Mouse (Mus musculus): Measurements from ENCODE around the gene Alg12. TPM values are rescaled to one million over a fixed set of nuclear protein-coding genes. Genes with fewer than 3 reads are reported as not detected.
"Not testable (repeated sequence)": the region's sequence is repeated elsewhere in the genome, so short reads cannot be mapped to it uniquely, and the experiment has no call there.

Gene Alg12
- polyA plus RNA-seq, 1 experiment from 2014 or later: 9.8 TPM

- ATAC-seq (replicated peaks; ENCODE audit: low FRiP score, low read depth) (no peak), DNase-seq (ENCODE audit: low spot score) (no peak)
- H3K27me3 ChIP-seq (ENCODE audit: insufficient read depth, low read length): no peaks in the 10 kb centered on the region
- H3K36me3 ChIP-seq (ENCODE audit: insufficient read depth, low read length): peaks cover 14% of the 10 kb centered on the region; the same call in 1 of the 2 replicates
- H3K9me3 ChIP-seq (replicated peaks; ENCODE audit: low read length): no peaks in the 10 kb centered on the region
- 86% methylated on average over 2 of the region's 2 CpGs for WGBS
- TF ChIP-seq CTCF (IDR thresholded peaks at IDR 0.05; ENCODE audit: low read depth): no peak
- H3K9ac ChIP-seq (ENCODE audit: low read depth, low read length): no peak overlapping the region
- H3K4me3 ChIP-seq (replicated peaks; ENCODE audit: low read depth, low read length): no peak overlapping the region
- H3K4me1 ChIP-seq (replicated peaks; ENCODE audit: insufficient read depth, low read length): no peaks in the 10 kb centered on the region
- H3K4me2 ChIP-seq (ENCODE audit: low read length): no peak overlapping the region
- no peak overlapping the region for H3K27ac ChIP-seq
Measured at GRCm38 (mm10) chr15:88810369-88810768, 8.7 kb downstream of the Alg12 start.

- Histone ChIP-seq H3K27ac (no peak overlapping the region), H3K36me3 (ENCODE audit: insufficient read depth, low read length) (peaks cover 9% of the 10 kb centered on the region; the same call in 1 of the 2 replicates), H3K9ac (ENCODE audit: low read depth, low read length) (no peak overlapping the region), H3K4me2 (ENCODE audit: low read length) (no peak overlapping the region), H3K4me1 (replicated peaks; ENCODE audit: insufficient read depth, low read length) (no peaks in the 10 kb centered on the region), H3K4me3 (replicated peaks; ENCODE audit: low read depth, low read length) (no peak overlapping the region), H3K27me3 (ENCODE audit: insufficient read depth, low read length) (no peaks in the 10 kb centered on the region), H3K9me3 (replicated peaks; ENCODE audit: low read length) (no peaks in the 10 kb centered on the region)
- WGBS: 82% methylated on average over 8 of the region's 8 CpGs
- ATAC-seq (replicated peaks; ENCODE audit: low FRiP score, low read depth) (no peak), DNase-seq (ENCODE audit: low spot score) (no peak)
- no peak for TF ChIP-seq CTCF (IDR thresholded peaks at IDR 0.05; ENCODE audit: low read depth)
Measured at GRCm38 (mm10) chr15:88808121-88808520, 11.0 kb downstream of the Alg12 start.

GRCm38 (mm10) chr15:88802348-88802747, 16.8 kb downstream of the Alg12 start:
- Histone ChIP-seq H3K9me3 (replicated peaks; ENCODE audit: low read length) (no peaks in the 10 kb centered on the region), H3K27me3 (ENCODE audit: insufficient read depth, low read length) (no peaks in the 10 kb centered on the region), H3K36me3 (ENCODE audit: insufficient read depth, low read length) (peaks cover 9% of the 10 kb centered on the region; the same call in 1 of the 2 replicates), H3K4me3 (replicated peaks; ENCODE audit: low read depth, low read length) (no peak overlapping the region), H3K4me2 (ENCODE audit: low read length) (no peak overlapping the region), H3K4me1 (replicated peaks; ENCODE audit: insufficient read depth, low read length) (no peaks in the 10 kb centered on the region), H3K27ac (no peak overlapping the region), H3K9ac (ENCODE audit: low read depth, low read length) (no peak overlapping the region)
- no peak for DNase-seq (ENCODE audit: low spot score)
- no peak for TF ChIP-seq CTCF (IDR thresholded peaks at IDR 0.05; ENCODE audit: low read depth)
- ATAC-seq (replicated peaks; ENCODE audit: low FRiP score, low read depth): no peak
- WGBS: 85% methylated on average over 6 of the region's 6 CpGs

GRCm38 (mm10) chr15:88801903-88802302, 17.2 kb downstream of the Alg12 start:
- H3K4me2 ChIP-seq (ENCODE audit: low read length): no peak overlapping the region
- no peaks in the 10 kb centered on the region for H3K9me3 ChIP-seq (replicated peaks; ENCODE audit: low read length)
- DNase-seq (ENCODE audit: low spot score) (no peak), ATAC-seq (replicated peaks; ENCODE audit: low FRiP score, low read depth) (no peak)
- WGBS: 88% methylated on average over 3 of the region's 3 CpGs
- no peaks in the 10 kb centered on the region for H3K4me1 ChIP-seq (replicated peaks; ENCODE audit: insufficient read depth, low read length)
- H3K27me3 ChIP-seq (ENCODE audit: insufficient read depth, low read length): no peaks in the 10 kb centered on the region
- H3K9ac ChIP-seq (ENCODE audit: low read depth, low read length): no peak overlapping the region
- no peak for TF ChIP-seq CTCF (IDR thresholded peaks at IDR 0.05; ENCODE audit: low read depth)
- no peak overlapping the region for H3K27ac ChIP-seq
- H3K4me3 ChIP-seq (replicated peaks; ENCODE audit: low read depth, low read length): no peak overlapping the region
- H3K36me3 ChIP-seq (ENCODE audit: insufficient read depth, low read length): peaks cover 9% of the 10 kb centered on the region; the same call in 1 of the 2 replicates

GRCm38 (mm10) chr15:88800921-88801354, 18.2 kb downstream of the Alg12 start:
- ATAC-seq (replicated peaks; ENCODE audit: low FRiP score, low read depth) (peak; percentile 66; the same call in 1 of the 2 replicates), DNase-seq (ENCODE audit: low spot score) (no peak)
- H3K9ac ChIP-seq (ENCODE audit: low read depth, low read length): no peak overlapping the region
- H3K4me2 ChIP-seq (ENCODE audit: low read length): no peak overlapping the region
- H3K9me3 ChIP-seq (replicated peaks; ENCODE audit: low read length): no peaks in the 10 kb centered on the region
- no peak for TF ChIP-seq CTCF (IDR thresholded peaks at IDR 0.05; ENCODE audit: low read depth)
- H3K36me3 ChIP-seq (ENCODE audit: insufficient read depth, low read length): 0 out of 2 replicates have a peak, but pooled peaks cover 6% of the 10 kb centered on the region
- no peak overlapping the region for H3K4me3 ChIP-seq (replicated peaks; ENCODE audit: low read depth, low read length)
- no peak overlapping the region for H3K27ac ChIP-seq
- WGBS: 73% methylated on average over 6 of the region's 6 CpGs
- H3K27me3 ChIP-seq (ENCODE audit: insufficient read depth, low read length): no peaks in the 10 kb centered on the region
- no peaks in the 10 kb centered on the region for H3K4me1 ChIP-seq (replicated peaks; ENCODE audit: insufficient read depth, low read length)

GRCm38 (mm10) chr15:88799950-88800371, 19.2 kb downstream of the Alg12 start:
- peak; percentile 12 for DNase-seq (ENCODE audit: low spot score)
- no peak overlapping the region for H3K4me3 ChIP-seq (replicated peaks; ENCODE audit: low read depth, low read length)
- WGBS: 70% methylated on average over 11 of the region's 11 CpGs
- no peaks in the 10 kb centered on the region for H3K36me3 ChIP-seq (ENCODE audit: insufficient read depth, low read length)
- H3K27ac ChIP-seq: peak overlapping the region; percentile 36; the same call in 1 of the 2 replicates
- H3K9ac ChIP-seq (ENCODE audit: low read depth, low read length): no peak overlapping the region
- H3K27me3 ChIP-seq (ENCODE audit: insufficient read depth, low read length): no peaks in the 10 kb centered on the region
- no peaks in the 10 kb centered on the region for H3K9me3 ChIP-seq (replicated peaks; ENCODE audit: low read length)
- H3K4me2 ChIP-seq (ENCODE audit: low read length): no peak overlapping the region
- ATAC-seq (replicated peaks; ENCODE audit: low FRiP score, low read depth): peak; percentile 86
- no peak for TF ChIP-seq CTCF (IDR thresholded peaks at IDR 0.05; ENCODE audit: low read depth)
- H3K4me1 ChIP-seq (replicated peaks; ENCODE audit: insufficient read depth, low read length): no peaks in the 10 kb centered on the region

- not testable (repeated sequence) for H3K4me1 ChIP-seq (replicated peaks; ENCODE audit: insufficient read depth, low read length); H3K4me3 ChIP-seq (replicated peaks; ENCODE audit: low read depth, low read length); ATAC-seq (replicated peaks; ENCODE audit: low FRiP score, low read depth); H3K36me3 ChIP-seq (ENCODE audit: insufficient read depth, low read length); H3K27me3 ChIP-seq (ENCODE audit: insufficient read depth, low read length); DNase-seq (ENCODE audit: low spot score); H3K9me3 ChIP-seq (replicated peaks; ENCODE audit: low read length); H3K9ac ChIP-seq (ENCODE audit: low read depth, low read length); H3K27ac ChIP-seq; H3K4me2 ChIP-seq (ENCODE audit: low read length)
- 95% methylated on average over 4 of the region's 5 CpGs for WGBS
Measured at GRCm38 (mm10) chr15:88794729-88795128, 24.4 kb downstream of the Alg12 start.
